Mouse (Mus musculus): ENCODE results near the gene 1810030O07Rik. TPM values are rescaled to one million over a fixed set of nuclear protein-coding genes. Genes with fewer than 3 reads are reported as not detected.
"Not testable (repeated sequence)": the region's sequence is repeated elsewhere in the genome, so short reads cannot be mapped to it uniquely, and the experiment has no call there.

1810030O07Rik gene
- polyA plus RNA-seq, 1 experiment from 2014 or later = 29.5 TPM

GRCm38 (mm10) chrX:12644976-12645375 is 28.5 kb downstream of the 1810030O07Rik start:
- ATAC-seq (no peak), DNase-seq (ENCODE audit: low spot score) (no peak)
- no peaks in the 10 kb centered on the region for H3K36me3 ChIP-seq (ENCODE audit: control insufficient read depth, insufficient read depth, low read length)
- no peaks in the 10 kb centered on the region for H3K4me1 ChIP-seq (ENCODE audit: control insufficient read depth, insufficient read depth, low read length)
- H3K4me2 ChIP-seq (ENCODE audit: low read length) = no peak overlapping the region
- no peak overlapping the region for H3K27ac ChIP-seq (ENCODE audit: low read depth, low read length)
- no peaks in the 10 kb centered on the region for H3K9me3 ChIP-seq (replicated peaks; ENCODE audit: control insufficient read depth, low read length)
- no peak overlapping the region for H3K4me3 ChIP-seq (ENCODE audit: low read depth, low read length)
- no peaks in the 10 kb centered on the region for H3K27me3 ChIP-seq (replicated peaks; ENCODE audit: control insufficient read depth, insufficient read depth, low read length)
- H3K9ac ChIP-seq (ENCODE audit: low read length) = no peak overlapping the region
- 42% methylated on average over 2 of the region's 2 CpGs for WGBS

GRCm38 (mm10) chrX:12625131-12625530 is 48.3 kb downstream of the 1810030O07Rik start:
- Histone ChIP-seq H3K4me3 (ENCODE audit: low read depth, low read length) (no peak overlapping the region), H3K4me2 (ENCODE audit: low read length) (no peak overlapping the region), H3K27ac (ENCODE audit: low read depth, low read length) (no peak overlapping the region), H3K36me3 (ENCODE audit: control insufficient read depth, insufficient read depth, low read length) (no peaks in the 10 kb centered on the region), H3K9me3 (replicated peaks; ENCODE audit: control insufficient read depth, low read length) (no peaks in the 10 kb centered on the region), H3K4me1 (ENCODE audit: control insufficient read depth, insufficient read depth, low read length) (no peaks in the 10 kb centered on the region), H3K27me3 (replicated peaks; ENCODE audit: control insufficient read depth, insufficient read depth, low read length) (no peaks in the 10 kb centered on the region), H3K9ac (ENCODE audit: low read length) (no peak overlapping the region)
- no peak for DNase-seq (ENCODE audit: low spot score)
- WGBS = 65% methylated on average over 4 of the region's 4 CpGs
- ATAC-seq = no peak

GRCm38 (mm10) chrX:12612360-12612759 is 61.1 kb downstream of the 1810030O07Rik start:
- ATAC-seq; H3K4me1 ChIP-seq (ENCODE audit: control insufficient read depth, insufficient read depth, low read length); H3K4me3 ChIP-seq (ENCODE audit: low read depth, low read length); H3K27me3 ChIP-seq (replicated peaks; ENCODE audit: control insufficient read depth, insufficient read depth, low read length); H3K27ac ChIP-seq (ENCODE audit: low read depth, low read length); H3K4me2 ChIP-seq (ENCODE audit: low read length); H3K9ac ChIP-seq (ENCODE audit: low read length); DNase-seq (ENCODE audit: low spot score); H3K9me3 ChIP-seq (replicated peaks; ENCODE audit: control insufficient read depth, low read length): not testable (repeated sequence)
- 95% methylated on average over 1 of the region's 1 CpGs for WGBS
- peaks cover 32% of the 10 kb centered on the region; the same call in 1 of the 2 replicates for H3K36me3 ChIP-seq (ENCODE audit: control insufficient read depth, insufficient read depth, low read length)

GRCm38 (mm10) chrX:12611211-12611610 is 62.3 kb downstream of the 1810030O07Rik start:
- ATAC-seq (no peak), DNase-seq (ENCODE audit: low spot score) (no peak)
- 87% methylated on average over 2 of the region's 2 CpGs for WGBS
- Histone ChIP-seq H3K4me1 (ENCODE audit: control insufficient read depth, insufficient read depth, low read length) (no peaks in the 10 kb centered on the region), H3K36me3 (ENCODE audit: control insufficient read depth, insufficient read depth, low read length) (peaks cover 35% of the 10 kb centered on the region; the same call in 1 of the 2 replicates), H3K27ac (ENCODE audit: low read depth, low read length) (no peak overlapping the region), H3K4me2 (ENCODE audit: low read length) (no peak overlapping the region), H3K9me3 (replicated peaks; ENCODE audit: control insufficient read depth, low read length) (no peaks in the 10 kb centered on the region), H3K9ac (ENCODE audit: low read length) (no peak overlapping the region), H3K4me3 (ENCODE audit: low read depth, low read length) (no peak overlapping the region), H3K27me3 (replicated peaks; ENCODE audit: control insufficient read depth, insufficient read depth, low read length) (no peaks in the 10 kb centered on the region)

GRCm38 (mm10) chrX:12610541-12610940 is 62.9 kb downstream of the 1810030O07Rik start:
- H3K27me3 ChIP-seq (replicated peaks; ENCODE audit: control insufficient read depth, insufficient read depth, low read length); DNase-seq (ENCODE audit: low spot score); H3K9ac ChIP-seq (ENCODE audit: low read length); H3K27ac ChIP-seq (ENCODE audit: low read depth, low read length); H3K9me3 ChIP-seq (replicated peaks; ENCODE audit: control insufficient read depth, low read length); H3K4me1 ChIP-seq (ENCODE audit: control insufficient read depth, insufficient read depth, low read length); ATAC-seq; H3K4me3 ChIP-seq (ENCODE audit: low read depth, low read length); H3K4me2 ChIP-seq (ENCODE audit: low read length): not testable (repeated sequence)
- peaks cover 35% of the 10 kb centered on the region; the same call in 1 of the 2 replicates for H3K36me3 ChIP-seq (ENCODE audit: control insufficient read depth, insufficient read depth, low read length)

Other genes starting within 250 kb of the 1810030O07Rik start
- 154 and 175 TPM in 2 replicates for gene Atp6ap2, start 85.9 kb downstream of the 1810030O07Rik start, polyA plus RNA-seq (2014; fragmentation: Nextera tagmentation; extraction: Ambion mirVana)
- 17.8 and 18.6 TPM in 2 replicates for gene Med14, start 88.4 kb upstream of the 1810030O07Rik start, polyA plus RNA-seq (2014; fragmentation: Nextera tagmentation; extraction: Ambion mirVana)

Data from forebrain, embryonic 14.5 days (tissue).